Mouse (Mus musculus): Measurements from ENCODE around the gene Unc93a.
"Not testable (repeated sequence)": the region's sequence is repeated elsewhere in the genome, so short reads cannot be mapped to it uniquely, and the experiment has no call there.

DNA sequence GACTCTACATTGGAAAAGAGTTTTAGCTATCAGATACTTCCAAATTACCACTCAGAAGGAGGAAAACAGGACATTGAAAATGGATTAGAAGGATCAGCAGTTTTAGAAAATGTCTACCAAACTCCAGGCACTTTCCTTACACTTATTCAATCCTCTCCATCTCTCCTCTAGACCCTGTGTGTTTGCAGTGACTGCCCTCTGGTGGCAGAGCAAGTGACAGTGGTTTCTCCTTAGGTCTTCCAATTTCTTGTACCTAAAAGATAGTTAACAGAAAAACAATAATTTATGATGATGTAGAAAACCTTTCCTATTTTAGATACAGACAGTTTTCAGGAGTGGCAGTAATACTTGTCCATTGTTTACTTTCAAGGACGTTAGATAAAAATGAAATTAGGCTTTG, 44.0 kb upstream of the Unc93a start:
- not testable (repeated sequence) for TF ChIP-seq CTCF (IDR thresholded peaks at IDR 0.05; ENCODE audit: control insufficient read depth, insufficient read depth, low read length); POLR2A (IDR thresholded peaks at IDR 0.05; ENCODE audit: borderline replicate concordance, control insufficient read depth, low read depth, low read length)

All from bone marrow, adult 2 months (tissue).